Mouse (Mus musculus) CD4-positive helper T cell, adult 2 months (primary cell): ENCODE data around the gene Odf4.
A peak's percentile ranks its signal among the peaks of the same experiment; 100 is the strongest.

ENCODE experiments used
- DNase-seq: peaks from one replicate; pipeline ENCODE4 v3.0.0-alpha.2; 2012; ENCODE audit warnings: low read depth, missing footprints, low spot score

Gene Odf4

GRCm38 (mm10) chr11:68902823-68903222, 24.1 kb downstream of the Odf4 start:
- DNase-seq, result no peak

GRCm38 (mm10) chr11:68902367-68902766, 24.5 kb downstream of the Odf4 start:
- DNase-seq, result no peak

- DNase-seq, result no peak
These were observed 24.9 kb downstream of the Odf4 start for GRCm38 (mm10) chr11:68902047-68902364.

GRCm38 (mm10) chr11:68901351-68902046, 25.4 kb downstream of the Odf4 start, which contains the start of gene Rpl26:
Rpl26 (plus strand) TSS chr11:68901583.
- DNase-seq, result peak; percentile 99

- no peak for DNase-seq
These were observed 26.1 kb downstream of the Odf4 start for GRCm38 (mm10) chr11:68900519-68901350.

GRCm38 (mm10) chr11:68899815-68900214, 27.1 kb downstream of the Odf4 start:
- DNase-seq, result no peak

GRCm38 (mm10) chr11:68898790-68899189, 28.1 kb downstream of the Odf4 start:
- no peak for DNase-seq

GRCm38 (mm10) chr11:68897838-68898237, 29.0 kb downstream of the Odf4 start:
- no peak for DNase-seq

- DNase-seq, result peak; percentile 74
These were observed 29.8 kb downstream of the Odf4 start for GRCm38 (mm10) chr11:68897120-68897519.

GRCm38 (mm10) chr11:68896247-68896646, 30.6 kb downstream of the Odf4 start:
- no peak for DNase-seq

- no peak for DNase-seq
These were observed 32.9 kb downstream of the Odf4 start for GRCm38 (mm10) chr11:68893911-68894464.

- DNase-seq, result no peak
These were observed 34.5 kb downstream of the Odf4 start for GRCm38 (mm10) chr11:68892233-68892832.

- no peak for DNase-seq
These were observed 35.1 kb downstream of the Odf4 start for GRCm38 (mm10) chr11:68891823-68892222.

GRCm38 (mm10) chr11:68890625-68891024, 36.3 kb downstream of the Odf4 start:
- DNase-seq, result no peak

GRCm38 (mm10) chr11:68888653-68889052, 38.2 kb downstream of the Odf4 start:
- no peak for DNase-seq

GRCm38 (mm10) chr11:68888253-68888652, 38.6 kb downstream of the Odf4 start, which contains the start of gene Rnf222:
Rnf222 (plus strand) TSS chr11:68888553.
- no peak for DNase-seq

- no peak for DNase-seq
These were observed 40.8 kb downstream of the Odf4 start for GRCm38 (mm10) chr11:68886091-68886490.

GRCm38 (mm10) chr11:68884368-68884767, 42.5 kb downstream of the Odf4 start:
- DNase-seq, result no peak

GRCm38 (mm10) chr11:68883843-68884242, 43.0 kb downstream of the Odf4 start:
- DNase-seq, result no peak

- no peak for DNase-seq
These were observed 44.8 kb downstream of the Odf4 start for GRCm38 (mm10) chr11:68882107-68882506.

- DNase-seq, result no peak
These were observed 48.1 kb downstream of the Odf4 start for GRCm38 (mm10) chr11:68878811-68879210.

- peak; percentile 59 for DNase-seq
These were observed 52.0 kb downstream of the Odf4 start for GRCm38 (mm10) chr11:68874841-68875240.
